Mouse (Mus musculus) small intestine, adult 2 months (tissue): ENCODE measurements around the gene Actl11.
A peak's percentile ranks its signal among the peaks of the same experiment; 100 is the strongest.

Experiments used
- CTCF ChIP-seq: fragments of 200-500 bp; IDR thresholded peaks from 2 replicates; pipeline ENCODE4 v1.5.1; 2012; ENCODE audit warnings: low read depth, mild to moderate bottlenecking, control low read depth, inconsistent platforms, low read length, moderate library complexity, mixed read lengths; ENCODE audit not compliant: insufficient replicate concordance, insufficient read length; ENCODE audit errors: extremely low read depth
- POLR2A ChIP-seq: fragments of 200-500 bp; IDR thresholded peaks from 2 replicates; pipeline ENCODE4 v1.6.1; 2012; ENCODE audit warnings: low read depth, mild to moderate bottlenecking, control low read depth, inconsistent platforms, low read length, moderate library complexity

GRCm38 (mm10) chr9:107904726-107905125 is 23.5 kb upstream of the Actl11 start:
- TF ChIP-seq POLR2A (no peak), CTCF (peak; percentile 95; the same call in 1 of the 2 replicates)
